Mouse (Mus musculus) splenic B cell, adult 2 months (primary cell): ENCODE measurements around the gene Pgs1.

Experiments
- DNase-seq: peaks from one replicate; pipeline ENCODE4 v3.0.0-alpha.2; 2011; ENCODE audit warnings: low read depth, low spot score
- H3K27me3 ChIP-seq: 2 replicates; pipeline ENCODE4 v1.6.1; 2012; ENCODE audit warnings: mild to moderate bottlenecking, low read length, moderate library complexity, mixed read lengths; ENCODE audit not compliant: control insufficient read depth, poor library complexity, insufficient read depth, severe bottlenecking
- H3K36me3 ChIP-seq: 2 replicates; pipeline ENCODE4 v1.6.1; 2012; ENCODE audit warnings: mild to moderate bottlenecking, low read length, moderate library complexity, mixed read lengths; ENCODE audit not compliant: control insufficient read depth, poor library complexity, insufficient read depth, severe bottlenecking

Gene Pgs1

DNA sequence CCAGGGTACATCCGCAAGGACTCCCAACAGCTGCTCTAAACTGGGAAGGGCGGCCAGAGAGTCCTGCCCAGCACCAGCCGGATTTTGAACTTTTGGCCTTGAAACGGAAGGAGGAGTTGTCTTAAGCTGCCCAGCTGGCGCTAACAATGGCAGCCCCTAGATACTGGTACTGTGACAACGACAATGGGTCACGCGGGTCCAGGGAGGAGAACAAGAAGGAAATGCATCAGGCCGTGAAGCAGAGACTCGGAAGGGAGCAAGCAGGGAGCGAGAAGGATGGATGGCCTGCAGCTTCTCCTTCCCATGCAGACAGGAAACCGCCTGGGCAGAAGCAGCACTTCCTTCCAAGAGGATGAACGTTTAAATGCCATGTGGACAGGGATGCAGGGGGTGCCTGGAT, 30.5 kb upstream of the Pgs1 start:
- no peaks in the 10 kb centered on the region for H3K36me3 ChIP-seq
- no peak for DNase-seq
- H3K27me3 ChIP-seq: no peaks in the 10 kb centered on the region

DNA sequence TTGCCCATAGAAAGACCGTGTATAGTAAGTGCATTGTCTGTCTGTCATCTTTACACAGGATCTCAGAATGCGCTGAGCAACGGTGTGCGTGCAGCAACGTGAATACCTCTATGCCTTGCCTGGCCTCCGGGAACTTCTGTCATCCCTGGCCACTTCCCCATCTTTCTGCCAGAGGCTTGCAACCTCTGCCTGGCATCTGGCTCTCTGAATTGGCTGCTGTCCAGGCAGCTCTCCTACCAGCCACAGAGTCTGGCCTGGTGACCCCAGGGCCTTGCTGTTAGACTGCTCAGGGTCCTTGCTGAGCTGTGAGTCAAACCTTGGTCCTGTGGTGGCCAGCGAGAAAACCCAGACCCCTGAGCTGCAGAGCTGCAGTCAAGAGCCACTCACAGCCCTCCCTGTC, 27.9 kb upstream of the Pgs1 start:
- no peak for DNase-seq
- Histone ChIP-seq H3K36me3 (no peaks in the 10 kb centered on the region), H3K27me3 (no peaks in the 10 kb centered on the region)

DNA sequence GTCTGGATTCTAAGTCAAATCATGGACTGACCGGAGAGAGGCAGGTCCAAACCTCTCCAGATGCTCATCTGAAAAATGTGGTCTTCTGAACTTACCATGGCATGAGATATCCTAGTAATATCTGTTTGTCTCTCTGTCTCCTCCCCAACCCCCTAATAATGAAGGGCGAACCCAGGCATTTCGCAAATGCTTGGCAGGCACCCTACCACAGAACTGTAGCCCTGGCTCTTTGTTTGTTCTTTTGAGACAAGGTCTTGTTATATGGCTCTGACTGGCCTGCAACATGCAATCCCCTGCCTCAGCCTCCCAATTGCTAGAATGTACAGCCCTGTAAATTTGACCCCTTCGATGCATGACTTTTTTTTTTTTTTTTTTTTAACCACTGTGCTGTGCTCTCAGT, 26.9 kb upstream of the Pgs1 start:
- DNase-seq: no peak
- no peaks in the 10 kb centered on the region for H3K36me3 ChIP-seq
- H3K27me3 ChIP-seq: no peaks in the 10 kb centered on the region

DNA sequence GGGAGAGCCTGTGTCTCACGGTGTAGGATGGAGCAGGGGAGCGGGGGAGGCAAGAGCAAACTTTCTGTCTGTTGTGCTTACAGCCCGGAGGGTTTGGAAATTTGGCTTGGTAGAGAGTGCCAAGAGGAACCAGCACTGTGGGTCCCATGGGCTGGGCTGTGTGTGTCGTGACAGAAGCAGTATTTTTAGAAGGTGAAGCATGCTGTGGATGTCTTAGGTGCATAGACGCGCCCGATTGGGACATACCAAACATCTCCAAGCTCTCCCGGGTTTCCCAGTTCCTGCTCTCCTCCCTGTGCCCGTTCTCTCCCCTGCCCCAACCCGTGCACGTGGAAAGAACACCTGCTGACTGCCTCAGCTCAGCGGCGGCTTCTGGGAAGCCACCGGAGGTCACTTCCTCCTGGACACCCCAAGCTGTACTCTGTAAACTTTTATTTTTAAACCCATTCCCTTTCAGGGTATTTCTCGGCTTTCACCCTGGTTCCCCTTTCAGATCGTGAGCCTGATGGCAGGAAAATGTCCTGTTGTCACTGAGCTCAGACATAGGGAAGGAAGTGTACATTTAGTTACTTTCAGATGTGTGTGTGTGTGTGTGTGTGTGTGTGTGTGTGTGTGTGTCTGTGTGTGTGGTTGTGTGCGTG, 26.2 kb upstream of the Pgs1 start:
- DNase-seq: peak; percentile 86
- H3K27me3 ChIP-seq: no peaks in the 10 kb centered on the region
- no peaks in the 10 kb centered on the region for H3K36me3 ChIP-seq

DNA sequence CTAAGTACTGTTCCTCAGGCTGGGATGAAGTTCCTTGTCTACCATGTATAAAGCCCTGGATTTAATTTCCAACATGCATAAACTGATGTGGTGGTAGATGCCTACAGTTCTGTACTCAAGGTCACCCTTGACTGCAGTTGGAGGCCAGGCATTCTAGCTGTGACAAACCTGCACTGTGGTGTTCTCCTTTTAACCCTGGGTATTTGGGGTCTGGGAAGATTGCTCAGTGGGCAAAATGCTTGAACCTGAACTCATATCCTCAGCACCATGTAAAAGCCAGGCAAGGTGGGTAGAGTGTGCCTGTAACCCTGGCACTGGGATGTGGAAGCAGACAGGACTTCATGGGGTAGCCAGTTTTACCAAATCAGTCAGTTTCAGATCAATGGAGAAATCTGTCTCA, 25.5 kb upstream of the Pgs1 start:
- H3K36me3 ChIP-seq: no peaks in the 10 kb centered on the region
- DNase-seq: no peak
- H3K27me3 ChIP-seq: no peaks in the 10 kb centered on the region

DNA sequence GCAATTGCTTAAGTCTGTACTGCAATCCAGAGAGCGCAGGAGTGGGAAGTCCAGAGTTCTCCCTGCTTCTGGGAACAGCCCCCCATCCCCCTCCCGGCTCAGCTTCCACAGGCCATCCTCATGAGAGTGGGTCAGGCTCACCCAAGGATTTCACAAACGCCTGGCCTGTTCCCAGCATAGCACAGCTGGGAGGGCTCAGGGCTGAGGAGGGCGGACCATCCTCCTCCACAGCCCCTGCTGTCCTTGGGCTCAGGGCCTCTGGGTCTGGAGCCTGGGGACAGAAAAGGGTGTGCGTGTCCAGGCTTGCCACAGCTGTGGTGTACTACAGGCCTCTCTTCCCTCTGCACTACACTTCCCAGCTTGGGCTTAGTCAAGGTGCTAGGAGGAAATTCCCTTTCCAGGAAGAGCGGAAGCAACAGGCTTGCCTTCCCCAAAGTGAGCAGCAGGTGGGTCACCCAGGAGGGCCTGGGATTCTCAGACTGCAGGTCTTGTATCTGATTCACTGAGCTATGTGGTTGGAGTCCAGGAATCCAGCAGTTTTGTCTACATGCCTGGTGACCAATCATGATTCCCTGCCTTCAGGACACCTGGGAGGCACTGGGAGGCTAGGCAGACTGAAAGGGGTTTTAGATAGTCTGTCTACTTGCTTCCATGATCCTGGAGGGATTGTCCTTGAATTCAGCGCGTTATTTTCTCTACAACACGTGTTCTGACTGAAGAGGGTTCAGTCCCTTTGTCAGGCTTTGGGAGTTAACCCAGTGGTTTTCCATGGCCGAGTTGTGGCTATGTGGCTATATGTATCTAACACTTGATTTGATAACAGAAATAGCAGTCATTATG, 23.6 kb upstream of the Pgs1 start:
- Histone ChIP-seq H3K36me3 (no peaks in the 10 kb centered on the region), H3K27me3 (no peaks in the 10 kb centered on the region)
- DNase-seq: no peak

DNA sequence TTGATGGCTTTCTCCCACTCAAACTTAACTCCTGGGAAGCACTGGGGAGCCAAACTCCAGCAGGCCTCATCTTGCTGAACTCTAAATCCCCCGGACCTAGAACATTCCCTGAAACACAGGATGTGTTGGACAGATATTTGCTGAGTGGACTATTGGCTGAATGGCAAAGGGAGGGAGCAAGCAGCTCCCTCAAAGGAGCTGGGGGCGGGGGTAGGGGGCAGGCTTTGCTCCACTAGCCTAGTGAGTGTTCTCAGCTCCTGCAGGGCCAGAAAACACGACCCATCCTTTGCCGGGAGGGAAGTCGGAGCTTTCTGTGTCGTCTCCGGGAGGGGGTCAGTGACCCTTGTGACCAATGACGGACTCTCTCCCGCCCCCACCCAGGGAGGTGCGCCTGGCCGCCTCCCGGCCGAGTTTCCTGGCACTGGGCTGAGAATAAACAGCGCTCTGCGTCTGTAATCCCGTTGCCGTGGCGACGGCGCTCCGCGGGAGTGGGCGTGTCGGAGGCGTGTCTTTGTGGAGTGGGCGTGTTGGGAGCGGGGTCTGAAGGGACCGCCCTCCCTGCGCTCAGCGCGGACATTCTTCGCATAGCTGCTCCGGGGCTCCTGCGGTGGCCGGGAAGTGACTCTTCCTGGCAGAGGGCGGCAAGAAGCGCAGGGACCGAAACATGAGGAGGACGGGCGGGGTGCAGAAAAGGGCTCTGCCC, 22.9 kb upstream of the Pgs1 start:
- Histone ChIP-seq H3K27me3 (no peaks in the 10 kb centered on the region), H3K36me3 (no peaks in the 10 kb centered on the region)
- peak; percentile 95 for DNase-seq

DNA sequence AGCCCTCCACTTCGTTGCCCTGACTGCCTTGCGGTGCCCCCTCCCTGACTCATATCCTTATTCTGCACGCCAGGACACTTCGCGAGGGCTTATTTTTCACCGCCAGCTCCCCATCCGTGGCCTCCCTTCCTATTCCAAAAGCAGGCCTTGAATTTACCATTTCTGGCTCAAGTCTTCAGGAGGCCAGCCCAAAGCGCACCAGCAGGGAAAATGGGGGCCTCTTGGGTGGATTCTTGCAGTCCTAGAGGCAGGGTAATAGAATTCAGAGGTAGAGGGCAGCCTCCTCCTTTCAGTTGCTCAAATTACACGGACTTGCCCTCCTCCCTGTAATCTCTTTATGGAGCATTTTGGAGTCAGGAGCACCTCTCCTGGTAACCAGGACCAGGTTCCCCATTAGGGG, 22.2 kb upstream of the Pgs1 start:
- Histone ChIP-seq H3K36me3 (no peaks in the 10 kb centered on the region), H3K27me3 (no peaks in the 10 kb centered on the region)
- no peak for DNase-seq

DNA sequence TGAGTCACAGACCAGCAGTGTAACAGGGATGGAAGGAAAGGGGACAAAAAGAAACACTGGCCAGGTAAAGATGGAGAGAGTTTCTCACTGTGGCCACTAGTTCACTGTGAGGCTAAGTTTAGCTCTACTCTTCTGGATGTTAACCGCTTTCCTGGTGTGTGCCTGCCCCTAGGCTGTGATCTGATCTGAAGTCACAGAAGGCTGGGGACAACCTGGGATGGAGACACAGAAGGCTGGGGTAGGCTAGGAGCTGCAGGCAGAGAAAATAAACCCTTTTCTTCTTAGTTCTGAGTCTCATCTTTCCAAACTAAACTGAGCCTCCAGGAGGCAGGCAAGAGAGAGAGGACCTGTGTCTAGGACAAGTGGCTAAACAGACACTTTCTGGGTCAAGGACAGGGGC, 21.8 kb upstream of the Pgs1 start:
- DNase-seq: no peak
- Histone ChIP-seq H3K36me3 (no peaks in the 10 kb centered on the region), H3K27me3 (no peaks in the 10 kb centered on the region)

DNA sequence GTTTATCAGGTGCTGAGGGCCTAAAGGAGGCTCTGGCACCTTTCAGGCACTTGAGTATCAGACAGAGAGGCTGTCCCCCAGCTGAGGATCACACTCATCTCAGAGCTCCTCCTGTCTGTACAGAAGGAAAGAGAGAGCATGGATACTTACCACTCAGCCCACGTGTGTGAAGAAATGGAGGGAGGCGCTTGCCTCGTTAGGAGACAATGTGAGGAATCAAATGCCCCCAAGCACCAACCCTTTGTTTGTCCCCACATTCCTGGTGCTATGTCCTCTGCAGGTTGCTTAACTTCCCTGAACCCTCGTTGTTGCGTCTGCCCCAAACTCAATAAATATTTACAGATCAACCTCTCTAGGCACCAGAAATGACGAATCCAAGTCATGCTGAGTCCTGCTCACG, 21.0 kb upstream of the Pgs1 start:
- no peaks in the 10 kb centered on the region for H3K36me3 ChIP-seq
- no peak for DNase-seq
- no peaks in the 10 kb centered on the region for H3K27me3 ChIP-seq

DNA sequence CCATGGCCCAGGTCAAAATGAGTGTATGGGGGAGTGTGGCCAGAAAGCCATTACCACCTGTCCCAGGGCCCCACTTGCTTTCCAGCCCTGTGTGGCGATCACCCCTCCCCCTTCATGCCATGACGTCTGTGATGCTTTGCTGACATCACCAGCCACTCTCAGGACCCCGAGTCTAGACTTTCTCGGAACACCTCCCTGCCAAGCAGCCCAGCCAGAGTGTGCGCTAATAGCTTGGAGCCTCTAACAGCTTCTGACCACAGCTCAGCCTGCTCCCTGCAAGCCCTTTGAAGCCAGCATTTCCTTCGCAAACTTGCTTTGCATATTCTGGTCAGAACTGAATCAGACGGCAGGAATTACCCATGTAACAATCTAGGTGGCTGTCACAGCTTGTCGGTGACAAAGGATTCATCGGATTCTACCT, 20.5 kb upstream of the Pgs1 start:
- Histone ChIP-seq H3K36me3 (no peaks in the 10 kb centered on the region), H3K27me3 (no peaks in the 10 kb centered on the region)
- DNase-seq: peak; percentile 79

DNA sequence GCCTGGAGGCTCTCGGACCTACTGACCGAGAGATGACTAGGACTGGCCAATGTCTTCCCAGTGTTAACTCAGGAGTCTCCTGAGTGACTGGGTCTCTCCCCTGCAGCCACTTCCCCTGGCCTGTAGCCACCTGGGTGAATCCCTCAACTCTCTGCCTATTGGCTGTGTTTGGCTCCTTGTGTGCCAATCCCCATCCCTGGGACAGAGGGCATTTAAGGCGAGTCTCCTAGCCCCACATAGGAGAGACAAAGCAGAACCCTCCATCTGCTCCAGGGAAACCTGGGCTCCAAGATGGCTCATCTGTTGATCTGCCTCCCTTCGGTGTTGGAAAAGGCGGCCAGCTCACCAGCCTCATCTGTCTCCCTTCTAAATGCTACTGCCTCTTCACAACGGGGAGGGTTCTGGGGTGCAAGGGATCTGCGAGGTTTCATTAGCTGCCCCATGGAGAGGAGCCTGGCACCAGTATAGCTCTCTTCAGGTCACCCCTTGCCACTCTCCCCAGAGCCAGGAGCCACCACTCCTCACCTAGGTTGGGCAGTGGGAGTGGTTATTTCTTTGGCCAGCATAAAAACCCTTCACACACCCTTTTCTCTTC, 19.5 kb upstream of the Pgs1 start:
- H3K27me3 ChIP-seq: no peaks in the 10 kb centered on the region
- no peak for DNase-seq
- H3K36me3 ChIP-seq: no peaks in the 10 kb centered on the region

DNA sequence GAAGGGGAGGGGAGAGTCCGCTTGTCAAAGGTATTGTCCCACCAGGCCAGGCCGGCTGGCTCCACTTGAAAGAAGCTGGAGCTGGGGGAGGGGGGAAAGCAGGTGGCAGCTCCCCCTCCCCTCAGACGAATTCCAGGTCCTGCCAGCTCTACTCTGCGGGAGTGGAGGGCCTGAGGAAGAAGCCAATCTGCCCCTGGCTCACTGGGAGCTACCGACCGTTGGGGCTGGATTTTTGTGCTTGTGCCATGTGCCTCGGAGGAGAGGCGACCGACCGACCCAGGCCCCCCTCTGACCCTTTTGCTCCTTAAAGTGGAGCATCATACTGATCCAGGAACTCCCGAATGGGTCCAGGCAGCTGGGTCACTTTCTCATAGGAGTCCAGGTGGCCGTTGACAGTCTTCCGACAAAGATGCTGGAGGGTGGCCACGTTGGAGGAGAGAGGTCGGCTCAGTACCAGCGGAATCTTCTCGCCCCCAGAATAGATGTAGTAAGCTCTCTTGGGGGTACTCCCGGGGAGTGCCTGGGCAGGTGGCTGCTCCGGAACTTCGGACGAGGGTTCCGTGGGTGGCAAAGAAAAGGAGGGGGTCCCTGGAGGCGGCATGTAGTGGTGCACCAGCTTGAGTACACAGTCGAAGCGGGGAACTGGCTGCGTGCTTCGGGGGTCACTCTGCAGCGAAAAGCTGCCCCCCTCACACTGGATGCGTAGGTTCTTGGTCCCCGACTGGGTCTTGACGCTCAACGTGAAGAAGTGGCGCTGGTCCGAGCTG, 18.7 kb upstream of the Pgs1 start:
- no peaks in the 10 kb centered on the region for H3K27me3 ChIP-seq
- DNase-seq: peak; percentile 41
- H3K36me3 ChIP-seq: no peaks in the 10 kb centered on the region

DNA sequence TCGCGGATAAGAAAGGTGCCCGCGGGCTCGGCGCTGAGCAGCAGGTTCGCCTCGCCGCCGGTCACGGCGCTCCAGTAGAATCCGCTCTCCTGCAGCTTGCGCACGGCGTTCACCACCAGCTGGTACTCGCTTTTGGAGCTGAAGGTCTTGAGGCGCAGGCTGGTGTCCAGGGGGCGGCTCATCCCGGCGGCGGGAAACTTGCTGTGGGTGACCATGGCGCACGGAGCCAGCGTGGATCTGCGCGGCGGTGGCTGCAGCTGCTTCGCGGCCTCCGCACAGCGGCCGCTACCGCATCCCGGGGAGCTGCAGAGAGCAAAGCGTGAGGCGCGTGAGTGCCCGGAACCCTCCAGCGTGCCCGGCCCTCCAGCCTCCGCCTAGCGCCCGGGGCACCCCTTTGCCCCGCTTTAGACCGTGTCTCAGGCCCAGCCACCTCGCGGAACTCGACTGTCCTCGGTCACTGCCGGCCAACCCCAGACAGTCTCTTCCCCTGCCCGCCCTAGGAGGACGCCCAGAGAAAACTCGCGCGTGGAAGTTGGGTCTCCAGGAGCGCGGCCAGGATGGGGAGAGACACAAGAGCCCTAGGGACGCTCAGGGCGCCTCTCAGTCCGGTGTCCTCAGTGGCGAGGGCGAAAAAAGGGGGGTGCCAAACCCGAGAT, 17.9 kb upstream of the Pgs1 start:
- Histone ChIP-seq H3K27me3 (no peaks in the 10 kb centered on the region), H3K36me3 (no peaks in the 10 kb centered on the region)
- peak; percentile 42 for DNase-seq
